Mouse (Mus musculus) CH12.LX (cell line): ENCODE results near the gene Prrt3. TPM values are rescaled to one million over a fixed set of nuclear protein-coding genes. Genes with fewer than 3 reads are reported as not detected.

ENCODE experiments used
- DNase-seq: peaks from one replicate; pipeline ENCODE4 v3.0.0-alpha.2; 2013; ENCODE audit errors: extremely low read depth
- H3K27ac ChIP-seq: 2 replicates; pipeline ENCODE4 v1.5.1; 2012; ENCODE audit warnings: low read depth, mild to moderate bottlenecking, control low read depth, moderate library complexity; ENCODE audit not compliant: insufficient read depth
- H3K27me3 ChIP-seq: replicated peaks from 2 replicates; pipeline ENCODE3; 2012; ENCODE audit warnings: inconsistent platforms
- H3K36me3 ChIP-seq, 2 experiments: replicated peaks in 1 of 2; 2 replicates each; pipeline versions ENCODE3 to v1.6.1; 2012; ENCODE audit warnings: inconsistent platforms in 1 of 2, low read length in 1 of 2, mild to moderate bottlenecking in 1 of 2, mixed read lengths in 1 of 2, moderate library complexity in 1 of 2; ENCODE audit not compliant: control insufficient read depth in 1 of 2, insufficient read depth in 1 of 2
- H3K4me1 ChIP-seq, 2 experiments: 2 replicates each; pipeline ENCODE4 v1.6.1; 2012; ENCODE audit warnings: inconsistent platforms in 1 of 2, moderate library complexity in 1 of 2; ENCODE audit not compliant: insufficient read depth in 2 of 2, control insufficient read depth in 1 of 2
- H3K4me2 ChIP-seq: 2 replicates; pipeline ENCODE4 v1.6.1; 2012; ENCODE audit warnings: low read depth, mild to moderate bottlenecking, control low read depth; ENCODE audit not compliant: poor library complexity, insufficient read depth, severe bottlenecking
- H3K4me3 ChIP-seq, 3 experiments: fragments of 150-350 bp in 1 of 3; sonication (generic) in 1 of 3; replicated peaks in 1 of 3; 2 replicates each; pipeline versions ENCODE3 to v1.5.1; 2011 to 2012; ENCODE audit warnings: low read depth in 2 of 3, low read length in 2 of 3, mild to moderate bottlenecking in 2 of 3, moderate library complexity in 2 of 3, control low read depth in 1 of 3, improper control_type of control experiment in 1 of 3, inconsistent platforms in 1 of 3, mixed read lengths in 1 of 3; ENCODE audit not compliant: poor library complexity in 1 of 3
- H3K79me2 ChIP-seq: replicated peaks from 2 replicates; pipeline ENCODE4 v1.6.1; 2012; ENCODE audit warnings: mild to moderate bottlenecking, moderate library complexity; ENCODE audit not compliant: control insufficient read depth, poor library complexity, insufficient read depth, severe bottlenecking; ENCODE audit errors: extremely low read depth
- H3K9ac ChIP-seq: 2 replicates; pipeline ENCODE4 v1.6.1; 2012; ENCODE audit warnings: low read depth, mild to moderate bottlenecking, control low read depth, moderate library complexity; ENCODE audit not compliant: insufficient read depth
- H3K9me3 ChIP-seq: replicated peaks from 2 replicates; pipeline ENCODE3; 2012; ENCODE audit warnings: low read length, inconsistent platforms, mixed read lengths
- CHD1 ChIP-seq: IDR thresholded peaks from 2 replicates; pipeline ENCODE4 v1.6.1; 2012; ENCODE audit warnings: low read depth, low read length, improper control_type of control experiment, inconsistent platforms
- CTCF ChIP-seq, 2 experiments: IDR thresholded peaks in 1 of 2; conservative IDR thresholded peaks in 1 of 2; 2 replicates each; pipeline ENCODE4 v1.5.1; 2011 to 2012; ENCODE audit warnings: low read depth in 2 of 2, low read length in 2 of 2, improper control_type of control experiment in 1 of 2, inconsistent platforms in 1 of 2, mild to moderate bottlenecking in 1 of 2, moderate library complexity in 1 of 2
- GABPA ChIP-seq: IDR thresholded peaks from 2 replicates; pipeline ENCODE4 v1.6.1; 2012; ENCODE audit warnings: low read depth, low read length, improper control_type of control experiment, inconsistent platforms; ENCODE audit not compliant: insufficient replicate concordance
- MAFK ChIP-seq: IDR thresholded peaks from 2 replicates; pipeline ENCODE4 v1.6.1; 2011; ENCODE audit warnings: low read length, improper control_type of control experiment; ENCODE audit not compliant: insufficient replicate concordance
- MAZ ChIP-seq: IDR thresholded peaks from 2 replicates; pipeline ENCODE4 v1.6.1; 2012; ENCODE audit warnings: low read depth, mild to moderate bottlenecking, inconsistent platforms, low read length, improper control_type of control experiment, moderate library complexity
- MEF2A ChIP-seq: IDR thresholded peaks from 2 replicates; pipeline ENCODE4 v1.6.1; 2014; ENCODE audit warnings: low read depth, mild to moderate bottlenecking, inconsistent platforms, low read length, improper control_type of control experiment, borderline replicate concordance
- MXI1 ChIP-seq: IDR thresholded peaks from 2 replicates; pipeline ENCODE4 v1.6.1; 2011; ENCODE audit warnings: mild to moderate bottlenecking, low read depth, low read length, improper control_type of control experiment
- MYC ChIP-seq: IDR thresholded peaks from 2 replicates; pipeline ENCODE4 v1.6.1; 2011; ENCODE audit warnings: low read depth, mild to moderate bottlenecking, improper control_type of control experiment, low read length
- NRF1 ChIP-seq: IDR thresholded peaks from 2 replicates; pipeline ENCODE4 v1.6.1; 2014; ENCODE audit warnings: low read depth, mild to moderate bottlenecking, inconsistent platforms, low read length, improper control_type of control experiment, moderate library complexity
- PAX5 ChIP-seq: IDR thresholded peaks from 2 replicates; pipeline ENCODE4 v1.6.1; 2012; ENCODE audit warnings: low read length, inconsistent platforms, mixed read lengths
- RAD21 ChIP-seq: IDR thresholded peaks from 2 replicates; pipeline ENCODE4 v1.6.1; 2011; ENCODE audit warnings: low read depth, mild to moderate bottlenecking, low read length, improper control_type of control experiment, moderate library complexity
- SIN3A ChIP-seq: IDR thresholded peaks from 2 replicates; pipeline ENCODE4 v1.6.1; 2012; ENCODE audit warnings: low read length, improper control_type of control experiment, inconsistent platforms
- SMC3 ChIP-seq: IDR thresholded peaks from 2 replicates; pipeline ENCODE4 v1.6.1; 2011; ENCODE audit warnings: low read depth, low read length, improper control_type of control experiment
- TBP ChIP-seq: conservative IDR thresholded peaks from 2 replicates; pipeline ENCODE4 v1.6.1; 2011; ENCODE audit warnings: low read depth, low read length, improper control_type of control experiment
- USF1 ChIP-seq: IDR thresholded peaks from 2 replicates; pipeline ENCODE4 v1.6.1; 2014; ENCODE audit warnings: low read depth, mild to moderate bottlenecking, inconsistent platforms, low read length, improper control_type of control experiment
- ZNF384 ChIP-seq: IDR thresholded peaks from 2 replicates; pipeline ENCODE4 v1.6.1; 2012; ENCODE audit warnings: low read depth, low read length, improper control_type of control experiment, inconsistent platforms
- dilution Hi-C: fragments of 300-500 bp; cut with MboI; formaldehyde crosslinking; loops from 2 replicates; pipeline ENCODE4 v1.14.3; 2020; ENCODE audit warnings: low sequenced_read_pairs; ENCODE audit not compliant: extremely low pct_unique_long_range_greater_than_20kb, extremely low pct_ligation_motif_present
- in situ Hi-C: fragments of 300-500 bp; cut with MboI; formaldehyde crosslinking; loops from 3 replicates; pipeline ENCODE4 v1.14.3; 2019; ENCODE audit warnings: low sequenced_read_pairs, low pct_ligation_motif_present, low pct_unique_long_range_greater_than_20kb, mixed read lengths
- polyA plus RNA-seq: library from polyadenylated mRNA; unstranded; fragments of >175 nt; gene quantifications from 2 replicates; pipeline ENCODE4 v1.2.1, GENCODE M21; 2012; ENCODE audit warnings: low read depth; ENCODE audit not compliant: insufficient read length
- total RNA-seq, 2 experiments: library from RNA; depleted of rRNA; stranded (reverse); fragments of 300-350 nt in 1 of 2; fragments of >200 nt in 1 of 2; gene quantifications; 2 replicates each; pipeline ENCODE4 v1.2.3; 2012 to 2014

Prrt3 gene
- total and polyA plus RNA-seq, 3 experiments: not detected

- H3K79me2 ChIP-seq: no peaks in the 10 kb centered on the region
- H3K4me3 ChIP-seq: no peak overlapping the region
- no peak overlapping the region for H3K9ac ChIP-seq
- dilution Hi-C loops (no loop called here), in situ Hi-C loops (no loop called here)
- no peak overlapping the region; the same call in 1 of the 2 replicates for H3K4me2 ChIP-seq
- peaks cover 39% of the 10 kb centered on the region for H3K27me3 ChIP-seq
- no peak overlapping the region for H3K27ac ChIP-seq
- DNase-seq: peak; percentile 72
- peak; percentile 77 for TF ChIP-seq SMC3
- TF ChIP-seq PAX5: no peak
- TF ChIP-seq MXI1: no peak
- TF ChIP-seq TBP: no peak
- no peak for TF ChIP-seq CHD1
- TF ChIP-seq MAZ: 0 out of 2 replicates have a peak, but pooled peaks have one; percentile 22
- no peak for TF ChIP-seq MAFK
- TF ChIP-seq ZNF384: no peak
- TF ChIP-seq MYC: 0 out of 2 replicates have a peak, but pooled peaks have one; percentile 16
- no peak for TF ChIP-seq GABPA
- no peak for TF ChIP-seq SIN3A
- TF ChIP-seq CTCF (conservative IDR thresholded peaks at IDR 0.05 in 1 of 2, IDR thresholded peaks at IDR 0.05 in 1 of 2; ENCODE audit: low read depth in 2 of 2, low read length in 2 of 2): peak; percentile 86 to 90
- TF ChIP-seq MEF2A: no peak
- TF ChIP-seq USF1: no peak
- TF ChIP-seq RAD21: peak; percentile 71
- H3K9me3 ChIP-seq: no peaks in the 10 kb centered on the region
- H3K4me1 ChIP-seq: peaks cover 13 to 19% of the 10 kb centered on the region in 2 experiments; a peak in 3 of 4 replicates
- H3K36me3 ChIP-seq: no peaks in the 10 kb centered on the region
These were observed 32.7 kb downstream of the Prrt3 start for GRCm38 (mm10) chr6:113469021-113469420.

- Histone ChIP-seq H3K9ac (no peak overlapping the region), H3K27ac (no peak overlapping the region), H3K4me1 (peaks cover 13 to 19% of the 10 kb centered on the region in 2 experiments; a peak in 3 of 4 replicates), H3K4me2 (no peak overlapping the region; the same call in 1 of the 2 replicates), H3K36me3 (no peaks in the 10 kb centered on the region), H3K9me3 (no peaks in the 10 kb centered on the region), H3K27me3 (peaks cover 40% of the 10 kb centered on the region), H3K79me2 (no peaks in the 10 kb centered on the region), H3K4me3 (no peak overlapping the region)
- dilution Hi-C loops (no loop called here), in situ Hi-C loops (no loop called here)
- no peak for DNase-seq
- TF ChIP-seq SIN3A: no peak
These were observed 33.2 kb downstream of the Prrt3 start for GRCm38 (mm10) chr6:113468512-113468911.

- no peak overlapping the region for H3K4me2 ChIP-seq
- no peak for TF ChIP-seq NRF1
- no peak for TF ChIP-seq SIN3A
- 0 out of 2 replicates have a peak, but pooled peaks have one; percentile 12 for TF ChIP-seq SMC3
- TF ChIP-seq CTCF (conservative IDR thresholded peaks at IDR 0.05 in 1 of 2, IDR thresholded peaks at IDR 0.05 in 1 of 2; ENCODE audit: low read depth in 2 of 2, low read length in 2 of 2): peak in 1 of 2 experiments; percentile 39; a peak in 2 of 4 replicates
- in situ Hi-C loops: no loop called here
- DNase-seq: no peak
- no peak overlapping the region for H3K9ac ChIP-seq
- peaks cover 13 to 19% of the 10 kb centered on the region in 2 experiments; a peak in 3 of 4 replicates for H3K4me1 ChIP-seq
- H3K36me3 ChIP-seq: no peaks in the 10 kb centered on the region
- dilution Hi-C loops: no loop called here
- H3K27ac ChIP-seq: no peak overlapping the region
- H3K4me3 ChIP-seq: no peak overlapping the region
- H3K9me3 ChIP-seq: no peaks in the 10 kb centered on the region
- H3K27me3 ChIP-seq: peaks cover 30% of the 10 kb centered on the region
- H3K79me2 ChIP-seq: no peaks in the 10 kb centered on the region
These were observed 36.1 kb downstream of the Prrt3 start for GRCm38 (mm10) chr6:113465602-113466001.
